Mouse (Mus musculus): ENCODE measurements around the gene Snip1.

GRCm38 (mm10) chr4:125084403-125085345, 18.2 kb downstream of the Snip1 start, which contains the start of gene Meaf6:
- no peak for TF ChIP-seq POLR2A (IDR thresholded peaks at IDR 0.05; ENCODE audit: borderline replicate concordance, low read depth, low read length)
- no peak for TF ChIP-seq CTCF (IDR thresholded peaks at IDR 0.05; ENCODE audit: low read depth, low read length)
